Mouse (Mus musculus) kidney, postnatal 36 days (tissue): ENCODE results near the gene Uri1.

Experiments used
- DNase-seq, 2 experiments: peaks; one replicate each; pipeline ENCODE4 v3.0.0; 2021 to 2022; ENCODE audit warnings: mixed read lengths in 2 of 2

Uri1 gene

GRCm38 (mm10) chr7:37916762-37917439, 106.5 kb downstream of the Uri1 start:
- no peak for DNase-seq

- DNase-seq: no peak
Observed at GRCm38 (mm10) chr7:37911802-37912122, 111.6 kb downstream of the Uri1 start.

- DNase-seq: no peak
Observed at GRCm38 (mm10) chr7:37911114-37911801, 112.1 kb downstream of the Uri1 start.

- DNase-seq: no peak
Observed at GRCm38 (mm10) chr7:37910161-37910560, 113.2 kb downstream of the Uri1 start.
